Mouse (Mus musculus): ENCODE results near the gene A930033H14Rik.

GRCm38 (mm10) chr10:69245151-69245550, 32.3 kb upstream of the A930033H14Rik start:
- no peak for TF ChIP-seq CTCF (IDR thresholded peaks at IDR 0.05; ENCODE audit: low read depth, low read length)
- TF ChIP-seq POLR2A (IDR thresholded peaks at IDR 0.05; ENCODE audit: extremely low read depth, insufficient read depth, low read length) = no peak

All from liver, adult 2 months (tissue).